Mouse (Mus musculus): ENCODE results near the gene Rassf1. TPM values are rescaled to one million over a fixed set of nuclear protein-coding genes. Genes with fewer than 3 reads are reported as not detected.

Rassf1 gene
- polyA plus RNA-seq, 1 experiment: not detected

GRCm38 (mm10) chr9:107544196-107544700 lies 7.1 kb upstream of the Rassf1 start:
- no peak overlapping the region for H3K4me3 ChIP-seq (ENCODE audit: insufficient read depth, low read depth, low read length)

GRCm38 (mm10) chr9:107544729-107545128 lies 6.6 kb upstream of the Rassf1 start:
- peaks cover 31% of the 10 kb centered on the region for H3K4me1 ChIP-seq (ENCODE audit: control insufficient read depth, insufficient read depth, low read length)
- no peak overlapping the region for H3K4me3 ChIP-seq (ENCODE audit: insufficient read depth, low read depth, low read length)
- no peak overlapping the region for H3K27ac ChIP-seq (ENCODE audit: insufficient read depth, low read depth, low read length)
- TF ChIP-seq POLR2A (IDR thresholded peaks at IDR 0.05; ENCODE audit: insufficient read depth, low read depth, low read length) (no peak), CTCF (IDR thresholded peaks at IDR 0.05; ENCODE audit: insufficient read depth, low read depth, low read length) (no peak)
- 96% methylated on average over 12 of the region's 12 CpGs for WGBS

More at GRCm38 (mm10) chr9:107544196-107544700, 7.1 kb upstream of the Rassf1 start:
- no peak for TF ChIP-seq CTCF (IDR thresholded peaks at IDR 0.05; ENCODE audit: insufficient read depth, low read depth, low read length)
- no peak for TF ChIP-seq POLR2A (IDR thresholded peaks at IDR 0.05; ENCODE audit: insufficient read depth, low read depth, low read length)
- Histone ChIP-seq H3K4me1 (ENCODE audit: control insufficient read depth, insufficient read depth, low read length) (peaks cover 31% of the 10 kb centered on the region), H3K27ac (ENCODE audit: insufficient read depth, low read depth, low read length) (no peak overlapping the region)
- WGBS: 95% methylated on average over 17 of the region's 17 CpGs

GRCm38 (mm10) chr9:107545199-107545598 lies 6.2 kb upstream of the Rassf1 start:
- 86% methylated on average over 10 of the region's 10 CpGs for WGBS
- peaks cover 31% of the 10 kb centered on the region for H3K4me1 ChIP-seq (ENCODE audit: control insufficient read depth, insufficient read depth, low read length)

GRCm38 (mm10) chr9:107545602-107546001 lies 5.8 kb upstream of the Rassf1 start:
- Histone ChIP-seq H3K4me3 (ENCODE audit: insufficient read depth, low read depth, low read length) (no peak overlapping the region), H3K4me1 (ENCODE audit: control insufficient read depth, insufficient read depth, low read length) (peaks cover 31% of the 10 kb centered on the region), H3K27ac (ENCODE audit: insufficient read depth, low read depth, low read length) (no peak overlapping the region)
- TF ChIP-seq CTCF (IDR thresholded peaks at IDR 0.05; ENCODE audit: insufficient read depth, low read depth, low read length): peak; percentile 41; the same call in 1 of the 2 replicates
- TF ChIP-seq POLR2A (IDR thresholded peaks at IDR 0.05; ENCODE audit: insufficient read depth, low read depth, low read length): no peak
- 14% methylated on average over 3 of the region's 3 CpGs for WGBS

More at GRCm38 (mm10) chr9:107545199-107545598, 6.2 kb upstream of the Rassf1 start:
- TF ChIP-seq POLR2A (IDR thresholded peaks at IDR 0.05; ENCODE audit: insufficient read depth, low read depth, low read length): no peak
- no peak for TF ChIP-seq CTCF (IDR thresholded peaks at IDR 0.05; ENCODE audit: insufficient read depth, low read depth, low read length)
- H3K27ac ChIP-seq (ENCODE audit: insufficient read depth, low read depth, low read length): no peak overlapping the region
- H3K4me3 ChIP-seq (ENCODE audit: insufficient read depth, low read depth, low read length): no peak overlapping the region

GRCm38 (mm10) chr9:107547026-107547425 lies 4.3 kb upstream of the Rassf1 start, which contains the start of gene Zmynd10:
Gene Zmynd10 (plus strand): TSS chr9:107547298.
- TF ChIP-seq CTCF (IDR thresholded peaks at IDR 0.05; ENCODE audit: insufficient read depth, low read depth, low read length): no peak
- 0 out of 2 replicates have a peak, but pooled peaks have one; percentile 17 for TF ChIP-seq POLR2A (IDR thresholded peaks at IDR 0.05; ENCODE audit: insufficient read depth, low read depth, low read length)
- peaks cover 36% of the 10 kb centered on the region for H3K4me1 ChIP-seq (ENCODE audit: control insufficient read depth, insufficient read depth, low read length)
- WGBS: 2% methylated on average over 20 of the region's 20 CpGs
- peak within 1 kb of the TSS; percentile 3 for H3K4me3 ChIP-seq (ENCODE audit: insufficient read depth, low read depth, low read length)
- peak within 1 kb of the TSS; percentile 53 for H3K27ac ChIP-seq (ENCODE audit: insufficient read depth, low read depth, low read length)

GRCm38 (mm10) chr9:107547957-107548356 lies 3.4 kb upstream of the Rassf1 start:
- no peak for TF ChIP-seq POLR2A (IDR thresholded peaks at IDR 0.05; ENCODE audit: insufficient read depth, low read depth, low read length)
- no peak for TF ChIP-seq CTCF (IDR thresholded peaks at IDR 0.05; ENCODE audit: insufficient read depth, low read depth, low read length)
- WGBS: 86% methylated on average over 5 of the region's 5 CpGs
- peaks cover 33% of the 10 kb centered on the region for H3K4me1 ChIP-seq (ENCODE audit: control insufficient read depth, insufficient read depth, low read length)
- H3K4me3 ChIP-seq (ENCODE audit: insufficient read depth, low read depth, low read length): no peak overlapping the region
- no peak overlapping the region for H3K27ac ChIP-seq (ENCODE audit: insufficient read depth, low read depth, low read length)

GRCm38 (mm10) chr9:107548820-107549219 lies 2.5 kb upstream of the Rassf1 start:
- 96% methylated on average over 10 of the region's 10 CpGs for WGBS
- Histone ChIP-seq H3K4me3 (ENCODE audit: insufficient read depth, low read depth, low read length) (no peak overlapping the region), H3K4me1 (ENCODE audit: control insufficient read depth, insufficient read depth, low read length) (peaks cover 36% of the 10 kb centered on the region), H3K27ac (ENCODE audit: insufficient read depth, low read depth, low read length) (no peak overlapping the region)
- TF ChIP-seq CTCF (IDR thresholded peaks at IDR 0.05; ENCODE audit: insufficient read depth, low read depth, low read length) (no peak), POLR2A (IDR thresholded peaks at IDR 0.05; ENCODE audit: insufficient read depth, low read depth, low read length) (no peak)

GRCm38 (mm10) chr9:107549297-107550074 lies 1.9 kb upstream of the Rassf1 start:
- H3K4me3 ChIP-seq (ENCODE audit: insufficient read depth, low read depth, low read length): no peak overlapping the region
- H3K4me1 ChIP-seq (ENCODE audit: control insufficient read depth, insufficient read depth, low read length): peaks cover 39% of the 10 kb centered on the region
- TF ChIP-seq POLR2A (IDR thresholded peaks at IDR 0.05; ENCODE audit: insufficient read depth, low read depth, low read length) (no peak), CTCF (IDR thresholded peaks at IDR 0.05; ENCODE audit: insufficient read depth, low read depth, low read length) (no peak)
- H3K27ac ChIP-seq (ENCODE audit: insufficient read depth, low read depth, low read length): no peak overlapping the region
- WGBS: 92% methylated on average over 20 of the region's 20 CpGs

- Histone ChIP-seq H3K4me3 (ENCODE audit: insufficient read depth, low read depth, low read length) (no peak overlapping the region), H3K4me1 (ENCODE audit: control insufficient read depth, insufficient read depth, low read length) (peaks cover 35% of the 10 kb centered on the region), H3K27ac (ENCODE audit: insufficient read depth, low read depth, low read length) (no peak overlapping the region)
- TF ChIP-seq POLR2A (IDR thresholded peaks at IDR 0.05; ENCODE audit: insufficient read depth, low read depth, low read length): no peak
- TF ChIP-seq CTCF (IDR thresholded peaks at IDR 0.05; ENCODE audit: insufficient read depth, low read depth, low read length): no peak
- WGBS: 79% methylated on average over 23 of the region's 23 CpGs
Observed at GRCm38 (mm10) chr9:107550491-107551116, 751 bp upstream of the Rassf1 start.

Measured in olfactory bulb, adult 2 months (tissue).